Mouse (Mus musculus) embryonic fibroblast, embryonic 13.5 days (primary cell): ENCODE data around the gene 6030458C11Rik. TPM values are rescaled to one million over a fixed set of nuclear protein-coding genes. Genes with fewer than 3 reads are reported as not detected.

Experiments
- H3K27ac ChIP-seq: 2 replicates; pipeline ENCODE4 v1.5.1; 2012; ENCODE audit warnings: low read length, control low read depth, inconsistent platforms; ENCODE audit not compliant: insufficient read depth
- H3K4me1 ChIP-seq: 2 replicates; pipeline ENCODE4 v1.6.1; 2011; ENCODE audit warnings: low read length; ENCODE audit not compliant: control insufficient read depth, insufficient read depth
- H3K4me3 ChIP-seq: 2 replicates; pipeline ENCODE4 v1.5.1; 2011; ENCODE audit warnings: mild to moderate bottlenecking, control low read depth, low read length; ENCODE audit not compliant: insufficient read depth
- CTCF ChIP-seq: IDR thresholded peaks from 2 replicates; pipeline ENCODE4 v1.5.1; 2011; ENCODE audit warnings: mild to moderate bottlenecking, control low read depth, low read length, moderate library complexity, borderline replicate concordance; ENCODE audit not compliant: insufficient read depth
- POLR2A ChIP-seq: IDR thresholded peaks from 2 replicates; pipeline ENCODE4 v1.6.1; 2011; ENCODE audit warnings: low read depth, mild to moderate bottlenecking, control low read depth, low read length, moderate library complexity
- polyA plus RNA-seq: library from polyadenylated mRNA; stranded (reverse); fragments of >200 nt; gene quantifications from 2 replicates; pipeline ENCODE4 v1.2.4, GENCODE M21; 2011; ENCODE audit warnings: low read depth; ENCODE audit not compliant: missing spikeins, insufficient read length

Gene 6030458C11Rik
- polyA plus RNA-seq, 1 experiment = 22.5 TPM

DNA sequence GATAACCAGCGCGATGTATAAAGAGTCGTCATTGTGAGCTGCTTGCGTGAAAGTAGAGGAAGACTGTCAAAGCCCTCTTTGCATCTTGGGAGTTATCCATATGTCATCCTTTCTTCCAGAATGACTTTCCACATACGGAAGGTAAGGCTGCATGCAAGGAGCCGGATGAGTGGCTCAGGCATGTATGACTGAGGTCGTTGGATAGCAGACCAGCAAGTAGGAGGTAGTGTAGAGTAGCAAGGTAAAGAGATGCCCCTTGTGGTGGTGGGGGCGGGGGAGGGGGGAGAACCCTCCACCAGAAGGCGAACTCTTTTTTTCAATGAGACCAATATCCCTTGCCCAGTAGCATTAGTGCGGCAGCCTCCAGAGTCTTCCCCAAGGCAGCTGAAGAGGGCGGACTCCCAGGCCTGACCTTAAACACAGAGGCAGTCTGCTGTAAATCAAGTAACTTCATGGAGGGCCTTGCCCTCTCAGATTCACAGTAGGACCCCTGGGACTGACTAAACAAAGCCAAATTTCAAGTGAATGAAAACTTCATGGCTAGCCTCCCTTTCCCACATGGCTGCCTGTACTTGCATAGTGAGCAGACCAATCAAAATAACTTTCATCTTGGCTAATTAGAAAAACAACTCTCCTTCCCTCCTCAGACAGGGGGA is 62.1 kb downstream of the 6030458C11Rik start:
- TF ChIP-seq CTCF (no peak), POLR2A (no peak)

DNA sequence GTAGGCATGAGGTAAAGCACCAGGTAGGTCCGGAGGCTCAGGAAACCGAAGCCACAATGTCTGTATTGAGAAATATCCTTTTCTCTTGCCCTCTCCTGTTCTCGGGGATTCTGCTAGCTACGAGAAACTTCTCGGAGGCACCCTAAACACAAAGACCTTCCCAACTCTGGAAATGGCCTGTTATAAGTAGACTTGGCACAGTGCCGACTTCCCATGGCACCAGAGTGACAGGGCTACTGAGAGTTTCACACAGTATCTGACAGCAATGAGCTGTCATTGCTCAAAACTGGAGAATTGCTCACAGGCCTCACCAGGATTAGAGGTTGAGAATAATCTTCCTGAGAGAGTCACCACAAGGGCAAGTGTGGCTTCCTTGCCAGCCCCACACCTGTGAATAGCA is 63.7 kb downstream of the 6030458C11Rik start:
- H3K27ac ChIP-seq = no peak overlapping the region
- H3K4me1 ChIP-seq = no peaks in the 10 kb centered on the region
- no peak overlapping the region for H3K4me3 ChIP-seq
- TF ChIP-seq CTCF (no peak), POLR2A (no peak)

More for the DNA sequence above, 62.1 kb downstream of the 6030458C11Rik start:
- H3K4me1 ChIP-seq = no peaks in the 10 kb centered on the region
- H3K4me3 ChIP-seq = no peak overlapping the region
- H3K27ac ChIP-seq = no peak overlapping the region

DNA sequence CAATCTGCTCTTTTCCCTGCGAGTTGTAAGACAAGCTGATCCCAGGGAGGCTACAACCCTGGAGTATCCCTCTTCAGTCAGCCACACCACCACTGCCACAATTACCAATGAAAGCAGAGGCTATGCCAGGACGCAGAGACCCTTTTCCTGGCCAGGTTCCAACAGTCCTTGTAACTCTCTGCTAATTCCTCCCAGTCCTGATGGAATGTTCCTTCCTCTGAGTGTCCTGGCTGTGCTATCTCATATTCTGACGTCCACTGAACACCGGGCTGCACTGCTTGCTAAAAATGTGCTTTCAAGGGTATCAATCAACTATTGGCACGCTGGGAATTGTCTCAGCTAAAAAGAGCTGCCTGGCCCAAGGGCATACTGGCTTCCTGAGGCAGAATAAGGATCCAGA is 66.0 kb downstream of the 6030458C11Rik start:
- TF ChIP-seq CTCF (no peak), POLR2A (no peak)
- Histone ChIP-seq H3K4me1 (no peaks in the 10 kb centered on the region), H3K4me3 (no peak overlapping the region), H3K27ac (no peak overlapping the region)

Other genes starting within 250 kb of the 6030458C11Rik start
- 2.4 and 2.5 TPM in 2 replicates for gene Pdzd2, start 84.7 kb downstream of the 6030458C11Rik start, polyA plus RNA-seq
- gene Drosha, start 166 bp upstream of the 6030458C11Rik start, polyA plus RNA-seq = 38.8 and 42.0 TPM in 2 replicates